Mouse (Mus musculus): ENCODE measurements around the gene Iqck. TPM values are rescaled to one million over a fixed set of nuclear protein-coding genes. Genes with fewer than 3 reads are reported as not detected.

Gene Iqck
- polyA plus RNA-seq, 1 experiment, result 1.1 TPM

DNA sequence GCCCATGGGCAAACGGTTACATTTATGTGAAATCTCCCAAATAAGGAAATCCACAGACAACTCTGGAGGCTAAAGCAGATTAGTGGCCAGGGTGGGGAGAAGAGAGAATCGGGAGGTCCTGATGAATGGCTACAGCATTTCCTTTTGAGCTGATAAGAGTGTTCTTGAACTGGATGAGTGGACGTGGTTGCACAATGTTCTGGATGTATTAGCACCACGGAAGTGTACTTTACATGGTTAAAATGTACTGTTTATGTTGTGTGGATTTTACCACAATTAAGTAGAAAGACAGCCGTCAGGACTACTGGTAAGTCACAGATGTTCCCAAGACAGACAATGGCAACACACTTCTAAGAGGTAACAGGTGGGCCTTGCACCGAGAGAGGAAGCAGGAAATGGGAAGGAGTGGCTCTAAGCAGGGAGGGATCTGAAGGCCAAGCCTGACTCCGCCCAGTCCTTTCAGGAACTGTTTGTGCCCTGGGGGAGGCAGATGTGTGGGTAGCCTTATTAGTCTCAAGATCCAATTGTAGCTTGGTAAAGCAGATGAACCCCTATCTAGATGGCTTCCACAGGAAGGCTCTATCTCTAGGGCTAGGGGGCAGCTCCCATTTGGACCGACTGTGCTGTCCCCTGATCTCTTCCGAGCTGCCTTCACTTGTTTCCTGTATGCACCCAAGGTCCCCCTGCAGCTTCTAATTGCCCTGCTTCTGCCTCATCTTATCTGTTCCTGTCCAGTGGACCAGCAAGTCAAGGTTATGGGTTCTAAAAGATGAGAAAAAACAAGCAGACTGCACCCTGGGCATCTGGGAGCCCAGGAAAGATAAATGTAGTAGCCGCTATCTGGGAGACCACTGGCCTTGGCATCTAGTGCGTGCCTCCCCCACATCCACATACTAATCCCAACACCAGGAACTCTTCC is 82.2 kb downstream of the Iqck start:
- Histone ChIP-seq H3K27me3 (ENCODE audit: control insufficient read depth, insufficient read depth, low read length) (no peaks in the 10 kb centered on the region), H3K36me3 (ENCODE audit: control insufficient read depth, insufficient read depth, low read length) (no peaks in the 10 kb centered on the region), H3K4me3 (ENCODE audit: control insufficient read depth, insufficient read depth, low read length) (no peak overlapping the region), H3K4me1 (replicated peaks; ENCODE audit: control insufficient read depth, insufficient read depth, low read length) (peaks cover 11% of the 10 kb centered on the region), H3K27ac (ENCODE audit: control insufficient read depth, insufficient read depth, low read length) (no peak overlapping the region; the same call in 1 of the 2 replicates)
- WGBS, result 51% methylated on average over 11 of the region's 11 CpGs
- DNase-seq, result peak; percentile 16
- TF ChIP-seq POLR2A (IDR thresholded peaks at IDR 0.05; ENCODE audit: control insufficient read depth, extremely low read depth, insufficient read depth, low read length, poor library complexity) (no peak), CTCF (IDR thresholded peaks at IDR 0.05; ENCODE audit: borderline replicate concordance, control insufficient read depth, extremely low read depth, insufficient read depth, low read length, poor library complexity) (no peak)

- Histone ChIP-seq H3K36me3 (ENCODE audit: control insufficient read depth, insufficient read depth, low read length) (no peaks in the 10 kb centered on the region), H3K4me1 (replicated peaks; ENCODE audit: control insufficient read depth, insufficient read depth, low read length) (peaks cover 6% of the 10 kb centered on the region), H3K27ac (ENCODE audit: control insufficient read depth, insufficient read depth, low read length) (no peak overlapping the region), H3K27me3 (ENCODE audit: control insufficient read depth, insufficient read depth, low read length) (no peaks in the 10 kb centered on the region), H3K4me3 (ENCODE audit: control insufficient read depth, insufficient read depth, low read length) (no peak overlapping the region)
- no peak for TF ChIP-seq CTCF (IDR thresholded peaks at IDR 0.05; ENCODE audit: borderline replicate concordance, control insufficient read depth, extremely low read depth, insufficient read depth, low read length, poor library complexity)
- no peak for TF ChIP-seq POLR2A (IDR thresholded peaks at IDR 0.05; ENCODE audit: control insufficient read depth, extremely low read depth, insufficient read depth, low read length, poor library complexity)
- DNase-seq, result no peak
- 88% methylated on average over 3 of the region's 3 CpGs for WGBS
Observed at GRCm38 (mm10) chr7:118942297-118942696, 86.7 kb downstream of the Iqck start.

GRCm38 (mm10) chr7:118943170-118943569 is 87.6 kb downstream of the Iqck start:
- no peak for TF ChIP-seq CTCF (IDR thresholded peaks at IDR 0.05; ENCODE audit: borderline replicate concordance, control insufficient read depth, extremely low read depth, insufficient read depth, low read length, poor library complexity)
- no peak for TF ChIP-seq POLR2A (IDR thresholded peaks at IDR 0.05; ENCODE audit: control insufficient read depth, extremely low read depth, insufficient read depth, low read length, poor library complexity)
- no peak for DNase-seq
- no peak overlapping the region for H3K27ac ChIP-seq (ENCODE audit: control insufficient read depth, insufficient read depth, low read length)
- H3K36me3 ChIP-seq (ENCODE audit: control insufficient read depth, insufficient read depth, low read length), result no peaks in the 10 kb centered on the region
- no peaks in the 10 kb centered on the region for H3K27me3 ChIP-seq (ENCODE audit: control insufficient read depth, insufficient read depth, low read length)
- H3K4me1 ChIP-seq (replicated peaks; ENCODE audit: control insufficient read depth, insufficient read depth, low read length), result peaks cover under 1% of the 10 kb centered on the region; the same call in 1 of the 2 replicates
- no peak overlapping the region for H3K4me3 ChIP-seq (ENCODE audit: control insufficient read depth, insufficient read depth, low read length)
- WGBS, result 63% methylated on average over 7 of the region's 7 CpGs

DNA sequence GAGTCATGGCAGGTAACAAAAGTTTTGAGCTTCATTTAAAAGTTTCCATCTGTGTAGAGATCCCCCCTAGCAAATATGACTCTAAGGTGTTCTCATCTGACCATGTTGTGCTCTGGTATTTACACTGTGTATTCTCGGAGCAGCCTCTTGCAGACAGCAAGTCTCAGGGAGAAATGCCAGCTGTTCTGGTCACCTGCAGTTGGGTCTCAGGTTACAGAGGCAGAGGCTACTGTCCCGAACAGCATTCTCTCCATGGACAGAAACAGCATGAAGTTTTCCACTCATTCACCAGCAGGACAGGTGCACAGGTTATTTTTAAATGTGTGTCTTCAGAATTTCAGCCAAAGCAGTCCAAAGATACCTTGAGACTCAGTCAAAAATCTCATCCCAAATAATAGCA is 89.3 kb downstream of the Iqck start:
- WGBS, result 91% methylated on average over 2 of the region's 2 CpGs
- no peak overlapping the region for H3K4me3 ChIP-seq (ENCODE audit: control insufficient read depth, insufficient read depth, low read length)
- DNase-seq, result no peak
- H3K27me3 ChIP-seq (ENCODE audit: control insufficient read depth, insufficient read depth, low read length), result no peaks in the 10 kb centered on the region
- no peaks in the 10 kb centered on the region for H3K36me3 ChIP-seq (ENCODE audit: control insufficient read depth, insufficient read depth, low read length)
- no peak for TF ChIP-seq CTCF (IDR thresholded peaks at IDR 0.05; ENCODE audit: borderline replicate concordance, control insufficient read depth, extremely low read depth, insufficient read depth, low read length, poor library complexity)
- no peak overlapping the region for H3K27ac ChIP-seq (ENCODE audit: control insufficient read depth, insufficient read depth, low read length)
- no peaks in the 10 kb centered on the region for H3K4me1 ChIP-seq (replicated peaks; ENCODE audit: control insufficient read depth, insufficient read depth, low read length)

- DNase-seq, result no peak
- H3K36me3 ChIP-seq (ENCODE audit: control insufficient read depth, insufficient read depth, low read length), result no peaks in the 10 kb centered on the region
- H3K4me1 ChIP-seq (replicated peaks; ENCODE audit: control insufficient read depth, insufficient read depth, low read length), result no peaks in the 10 kb centered on the region
- 89% methylated on average over 3 of the region's 3 CpGs for WGBS
- no peak overlapping the region for H3K4me3 ChIP-seq (ENCODE audit: control insufficient read depth, insufficient read depth, low read length)
- no peak for TF ChIP-seq CTCF (IDR thresholded peaks at IDR 0.05; ENCODE audit: borderline replicate concordance, control insufficient read depth, extremely low read depth, insufficient read depth, low read length, poor library complexity)
- TF ChIP-seq POLR2A (IDR thresholded peaks at IDR 0.05; ENCODE audit: control insufficient read depth, extremely low read depth, insufficient read depth, low read length, poor library complexity), result no peak
- H3K27me3 ChIP-seq (ENCODE audit: control insufficient read depth, insufficient read depth, low read length), result no peaks in the 10 kb centered on the region
- no peak overlapping the region for H3K27ac ChIP-seq (ENCODE audit: control insufficient read depth, insufficient read depth, low read length)
Observed at GRCm38 (mm10) chr7:118947241-118947640, 91.7 kb downstream of the Iqck start.

DNA sequence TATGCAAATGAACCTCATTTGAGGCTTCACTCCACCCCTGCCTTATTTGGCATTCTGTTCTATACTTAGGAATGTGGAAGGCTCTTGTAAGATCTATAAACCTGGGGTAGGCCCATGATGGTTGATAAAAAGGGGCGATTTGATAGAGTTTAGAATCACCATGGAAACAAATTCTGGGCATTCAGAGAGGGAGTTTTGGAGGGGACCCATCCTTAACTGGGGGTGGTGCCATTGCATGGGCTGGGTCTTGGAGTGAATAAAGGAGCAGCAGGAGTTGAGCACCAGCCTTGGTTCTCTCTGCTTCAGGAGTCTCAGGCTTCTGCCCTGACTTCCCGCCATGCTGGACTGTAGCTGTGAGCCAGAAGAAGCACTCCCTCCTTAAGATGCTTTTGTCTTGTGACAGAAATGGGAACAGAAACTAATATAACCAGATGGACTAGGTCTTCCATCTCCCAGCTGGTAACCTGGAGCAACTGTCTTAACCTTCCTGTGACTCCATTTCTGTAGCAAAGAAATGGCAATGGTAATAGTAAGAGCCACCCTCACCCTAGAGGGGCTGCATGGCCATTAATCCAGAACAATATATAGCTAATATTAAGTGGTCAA is 93.2 kb downstream of the Iqck start:
- no peaks in the 10 kb centered on the region for H3K36me3 ChIP-seq (ENCODE audit: control insufficient read depth, insufficient read depth, low read length)
- TF ChIP-seq CTCF (IDR thresholded peaks at IDR 0.05; ENCODE audit: borderline replicate concordance, control insufficient read depth, extremely low read depth, insufficient read depth, low read length, poor library complexity), result no peak
- TF ChIP-seq POLR2A (IDR thresholded peaks at IDR 0.05; ENCODE audit: control insufficient read depth, extremely low read depth, insufficient read depth, low read length, poor library complexity), result no peak
- 85% methylated on average over 2 of the region's 2 CpGs for WGBS
- H3K4me1 ChIP-seq (replicated peaks; ENCODE audit: control insufficient read depth, insufficient read depth, low read length), result no peaks in the 10 kb centered on the region
- no peak overlapping the region for H3K27ac ChIP-seq (ENCODE audit: control insufficient read depth, insufficient read depth, low read length)
- no peaks in the 10 kb centered on the region for H3K27me3 ChIP-seq (ENCODE audit: control insufficient read depth, insufficient read depth, low read length)
- no peak for DNase-seq
- no peak overlapping the region for H3K4me3 ChIP-seq (ENCODE audit: control insufficient read depth, insufficient read depth, low read length)
